Mouse (Mus musculus): Measurements from ENCODE around the gene Spa17. TPM values are rescaled to one million over a fixed set of nuclear protein-coding genes. Genes with fewer than 3 reads are reported as not detected.

Spa17 gene
- polyA plus RNA-seq, 1 experiment from 2014 or later = 3.4 TPM

DNA sequence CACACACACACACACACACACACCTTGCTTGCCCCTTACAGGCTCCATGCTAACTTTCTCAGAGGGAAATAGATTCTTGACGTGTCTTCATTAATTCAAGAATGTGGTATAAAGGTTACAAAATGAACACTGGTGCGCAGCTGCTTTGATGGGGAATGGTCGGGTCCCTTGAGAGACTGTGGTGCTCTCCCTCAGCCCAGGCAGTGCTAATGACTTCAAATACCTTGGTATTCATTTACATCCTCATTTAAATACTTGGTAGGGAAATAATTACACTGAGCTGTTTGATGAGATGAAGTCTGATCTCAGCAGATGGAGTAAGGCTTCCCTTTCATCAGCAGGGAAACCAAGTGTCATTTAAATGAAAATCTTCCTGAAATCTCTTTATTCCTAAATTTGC lies 11.6 kb upstream of the Spa17 start:
- no peaks in the 10 kb centered on the region for H3K27me3 ChIP-seq (replicated peaks; ENCODE audit: control insufficient read depth, insufficient read depth, low read length)
- no peak overlapping the region for H3K9ac ChIP-seq (ENCODE audit: low read depth, low read length)
- H3K4me1 ChIP-seq (ENCODE audit: control insufficient read depth, insufficient read depth, low read length) = no peaks in the 10 kb centered on the region
- no peak overlapping the region for H3K4me2 ChIP-seq (ENCODE audit: low read depth, low read length)
- WGBS = 68% methylated on average over 3 of the region's 3 CpGs
- ATAC-seq = no peak
- no peaks in the 10 kb centered on the region for H3K36me3 ChIP-seq (ENCODE audit: control insufficient read depth, insufficient read depth, low read length)
- no peak overlapping the region for H3K4me3 ChIP-seq (ENCODE audit: low read length)
- no peaks in the 10 kb centered on the region for H3K9me3 ChIP-seq (ENCODE audit: control insufficient read depth, low read length)
- no peak overlapping the region for H3K27ac ChIP-seq (ENCODE audit: low read length)

DNA sequence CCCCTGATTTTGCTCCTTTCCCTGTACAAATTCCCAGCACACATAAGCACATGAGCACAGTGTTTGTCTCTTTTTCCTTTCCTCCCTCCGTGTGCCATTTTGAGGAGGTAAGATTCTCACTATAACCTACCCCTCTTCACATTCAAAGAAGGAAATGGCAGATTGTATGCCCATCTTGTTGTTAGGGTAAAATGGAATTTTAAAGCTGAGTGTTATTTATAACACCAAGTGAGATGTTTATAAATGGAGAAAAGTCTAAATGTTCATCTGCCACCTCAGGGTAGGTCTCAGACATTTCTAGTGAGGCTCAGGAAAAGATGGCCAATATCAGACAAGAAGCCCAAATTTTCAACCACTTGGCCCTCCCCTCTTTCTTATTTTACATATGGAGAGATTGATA lies 11.0 kb upstream of the Spa17 start:
- no peak overlapping the region for H3K9ac ChIP-seq (ENCODE audit: low read depth, low read length)
- no peaks in the 10 kb centered on the region for H3K36me3 ChIP-seq (ENCODE audit: control insufficient read depth, insufficient read depth, low read length)
- no peak overlapping the region for H3K4me3 ChIP-seq (ENCODE audit: low read length)
- H3K9me3 ChIP-seq (ENCODE audit: control insufficient read depth, low read length) = no peaks in the 10 kb centered on the region
- no peaks in the 10 kb centered on the region for H3K27me3 ChIP-seq (replicated peaks; ENCODE audit: control insufficient read depth, insufficient read depth, low read length)
- WGBS = 87% methylated on average over 1 of the region's 1 CpGs
- no peak overlapping the region for H3K4me2 ChIP-seq (ENCODE audit: low read depth, low read length)
- H3K4me1 ChIP-seq (ENCODE audit: control insufficient read depth, insufficient read depth, low read length) = no peaks in the 10 kb centered on the region
- no peak for ATAC-seq
- H3K27ac ChIP-seq (ENCODE audit: low read length) = no peak overlapping the region

- H3K27me3 ChIP-seq (replicated peaks; ENCODE audit: control insufficient read depth, insufficient read depth, low read length) = no peaks in the 10 kb centered on the region
- no peak overlapping the region for H3K27ac ChIP-seq (ENCODE audit: low read length)
- no peak for ATAC-seq
- no peaks in the 10 kb centered on the region for H3K4me1 ChIP-seq (ENCODE audit: control insufficient read depth, insufficient read depth, low read length)
- no peak overlapping the region for H3K4me2 ChIP-seq (ENCODE audit: low read depth, low read length)
- no peaks in the 10 kb centered on the region for H3K9me3 ChIP-seq (ENCODE audit: control insufficient read depth, low read length)
- no peaks in the 10 kb centered on the region for H3K36me3 ChIP-seq (ENCODE audit: control insufficient read depth, insufficient read depth, low read length)
- 72% methylated on average over 3 of the region's 3 CpGs for WGBS
- no peak overlapping the region for H3K9ac ChIP-seq (ENCODE audit: low read depth, low read length)
- no peak overlapping the region for H3K4me3 ChIP-seq (ENCODE audit: low read length)
Observed at GRCm38 (mm10) chr9:37623981-37624380, 10.5 kb upstream of the Spa17 start.

- H3K4me3 ChIP-seq (ENCODE audit: low read length) = no peak overlapping the region
- H3K4me2 ChIP-seq (ENCODE audit: low read depth, low read length) = no peak overlapping the region
- ATAC-seq = no peak
- H3K36me3 ChIP-seq (ENCODE audit: control insufficient read depth, insufficient read depth, low read length) = no peaks in the 10 kb centered on the region
- WGBS = 86% methylated on average over 6 of the region's 6 CpGs
- no peaks in the 10 kb centered on the region for H3K4me1 ChIP-seq (ENCODE audit: control insufficient read depth, insufficient read depth, low read length)
- H3K27ac ChIP-seq (ENCODE audit: low read length) = no peak overlapping the region
- no peaks in the 10 kb centered on the region for H3K9me3 ChIP-seq (ENCODE audit: control insufficient read depth, low read length)
- H3K27me3 ChIP-seq (replicated peaks; ENCODE audit: control insufficient read depth, insufficient read depth, low read length) = no peaks in the 10 kb centered on the region
- no peak overlapping the region for H3K9ac ChIP-seq (ENCODE audit: low read depth, low read length)
Observed at GRCm38 (mm10) chr9:37621290-37621689, 7.8 kb upstream of the Spa17 start.

GRCm38 (mm10) chr9:37616770-37617169 lies 3.2 kb upstream of the Spa17 start:
- Histone ChIP-seq H3K27ac (ENCODE audit: low read length) (no peak overlapping the region), H3K36me3 (ENCODE audit: control insufficient read depth, insufficient read depth, low read length) (no peaks in the 10 kb centered on the region), H3K9ac (ENCODE audit: low read depth, low read length) (no peak overlapping the region), H3K4me1 (ENCODE audit: control insufficient read depth, insufficient read depth, low read length) (peaks cover 4% of the 10 kb centered on the region; the same call in 1 of the 2 replicates), H3K27me3 (replicated peaks; ENCODE audit: control insufficient read depth, insufficient read depth, low read length) (no peaks in the 10 kb centered on the region), H3K4me3 (ENCODE audit: low read length) (no peak overlapping the region), H3K4me2 (ENCODE audit: low read depth, low read length) (no peak overlapping the region), H3K9me3 (ENCODE audit: control insufficient read depth, low read length) (no peaks in the 10 kb centered on the region)
- ATAC-seq = no peak
- 57% methylated on average over 2 of the region's 2 CpGs for WGBS

DNA sequence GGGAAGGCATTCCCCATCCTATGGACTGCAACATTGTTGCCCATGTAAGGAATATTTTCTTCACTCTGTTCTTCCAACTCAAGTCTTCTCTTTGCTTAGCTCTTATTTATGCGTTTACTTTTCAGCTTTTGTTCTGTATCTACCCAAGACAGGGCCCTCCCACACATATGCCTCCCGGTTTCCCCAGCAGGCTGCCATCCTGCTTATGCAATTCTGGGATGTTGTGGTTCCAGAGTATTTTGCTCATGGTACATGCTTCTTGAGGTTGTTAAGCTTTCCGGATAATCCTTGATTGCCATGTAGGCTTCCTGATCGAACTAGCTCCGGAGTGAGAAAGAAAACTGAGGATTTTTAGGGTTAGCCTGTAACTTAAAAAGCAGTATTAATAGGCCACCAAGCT lies 1.7 kb upstream of the Spa17 start:
- ATAC-seq = no peak

DNA sequence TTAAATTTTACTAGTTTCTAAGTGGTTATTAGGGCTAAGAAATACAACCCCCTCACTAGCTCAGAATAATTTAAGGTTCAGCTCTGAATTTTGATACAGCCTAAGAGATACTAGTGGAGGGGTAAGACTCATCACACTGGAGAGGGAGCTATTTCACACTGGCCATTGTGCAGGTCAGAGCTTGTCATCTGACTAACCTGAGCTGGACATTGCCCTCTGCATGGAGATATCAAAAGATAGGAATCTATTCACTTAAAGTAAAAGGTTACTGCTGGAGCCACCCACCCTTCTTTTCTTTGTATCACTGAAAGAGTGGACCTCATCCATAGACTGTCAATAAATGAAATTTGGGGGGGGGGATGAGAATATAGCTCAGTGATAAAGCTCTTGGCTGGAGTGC lies 794 bp upstream of the Spa17 start:
- Histone ChIP-seq H3K27ac (ENCODE audit: low read length) (0 out of 2 replicates have a peak overlapping the region, but pooled peaks have one; percentile 66), H3K4me3 (ENCODE audit: low read length) (peak overlapping the region; percentile 67), H3K4me2 (ENCODE audit: low read depth, low read length) (peak overlapping the region; percentile 63), H3K36me3 (ENCODE audit: control insufficient read depth, insufficient read depth, low read length) (no peaks in the 10 kb centered on the region), H3K27me3 (replicated peaks; ENCODE audit: control insufficient read depth, insufficient read depth, low read length) (no peaks in the 10 kb centered on the region), H3K4me1 (ENCODE audit: control insufficient read depth, insufficient read depth, low read length) (peaks cover 4% of the 10 kb centered on the region; the same call in 1 of the 2 replicates), H3K9ac (ENCODE audit: low read depth, low read length) (peak overlapping the region; percentile 76; the same call in 1 of the 2 replicates), H3K9me3 (ENCODE audit: control insufficient read depth, low read length) (no peaks in the 10 kb centered on the region)
- ATAC-seq = peak; percentile 29

More for the DNA sequence above, 1.7 kb upstream of the Spa17 start:
- 74% methylated on average over 5 of the region's 5 CpGs for WGBS
- Histone ChIP-seq H3K4me3 (ENCODE audit: low read length) (no peak overlapping the region), H3K27me3 (replicated peaks; ENCODE audit: control insufficient read depth, insufficient read depth, low read length) (no peaks in the 10 kb centered on the region), H3K4me1 (ENCODE audit: control insufficient read depth, insufficient read depth, low read length) (peaks cover 4% of the 10 kb centered on the region; the same call in 1 of the 2 replicates), H3K9me3 (ENCODE audit: control insufficient read depth, low read length) (no peaks in the 10 kb centered on the region), H3K4me2 (ENCODE audit: low read depth, low read length) (no peak overlapping the region), H3K27ac (ENCODE audit: low read length) (no peak overlapping the region), H3K36me3 (ENCODE audit: control insufficient read depth, insufficient read depth, low read length) (no peaks in the 10 kb centered on the region), H3K9ac (ENCODE audit: low read depth, low read length) (no peak overlapping the region)

DNA sequence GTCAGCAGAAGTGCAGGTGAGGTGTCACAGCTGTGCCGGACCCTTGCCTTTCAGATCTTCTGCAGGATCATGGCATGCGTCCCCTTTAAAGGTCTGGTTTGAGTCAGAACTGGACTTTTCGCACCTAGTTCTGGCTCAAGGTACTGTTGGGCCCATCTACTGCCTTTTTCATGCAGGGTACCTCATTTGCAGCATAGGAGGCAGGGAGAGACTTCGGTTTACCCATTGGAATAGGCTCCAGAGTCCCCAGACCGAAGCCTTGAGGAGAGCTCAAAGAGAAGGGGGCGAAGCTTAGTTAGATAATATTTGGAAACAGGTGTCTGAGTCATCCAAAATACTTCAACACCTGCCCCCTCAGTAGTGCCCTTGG lies 374 bp upstream of the Spa17 start:
- Histone ChIP-seq H3K27ac (ENCODE audit: low read length) (peak overlapping the region; percentile 66), H3K4me3 (ENCODE audit: low read length) (peak overlapping the region; percentile 67), H3K27me3 (replicated peaks; ENCODE audit: control insufficient read depth, insufficient read depth, low read length) (no peaks in the 10 kb centered on the region), H3K4me1 (ENCODE audit: control insufficient read depth, insufficient read depth, low read length) (peaks cover 4% of the 10 kb centered on the region; the same call in 1 of the 2 replicates), H3K9ac (ENCODE audit: low read depth, low read length) (peak overlapping the region; percentile 76), H3K36me3 (ENCODE audit: control insufficient read depth, insufficient read depth, low read length) (no peaks in the 10 kb centered on the region), H3K9me3 (ENCODE audit: control insufficient read depth, low read length) (no peaks in the 10 kb centered on the region), H3K4me2 (ENCODE audit: low read depth, low read length) (peak overlapping the region; percentile 63)
- ATAC-seq = peak; percentile 70
- WGBS = 21% methylated on average over 6 of the region's 6 CpGs

DNA sequence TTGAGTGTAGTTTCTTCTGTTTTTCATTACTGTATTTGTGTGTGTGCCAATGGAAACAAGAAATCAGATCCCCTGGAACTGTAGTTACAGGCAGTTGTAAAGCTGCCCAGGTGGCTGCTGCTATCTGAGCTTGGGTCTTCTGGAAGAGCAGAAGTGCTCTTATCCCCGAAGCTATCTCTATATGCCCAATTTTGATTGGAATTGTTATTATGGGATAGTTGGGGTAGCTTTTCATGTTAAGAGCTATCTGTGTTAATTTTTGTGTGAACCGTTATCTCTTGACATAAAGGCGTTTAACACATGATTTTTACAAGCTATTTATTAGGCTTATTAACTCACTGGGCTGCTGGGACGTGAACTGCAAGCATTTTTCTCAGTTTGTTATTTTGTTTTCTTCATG lies 4.0 kb downstream of the Spa17 start:
- 65% methylated on average over 4 of the region's 4 CpGs for WGBS
- H3K9ac ChIP-seq (ENCODE audit: low read depth, low read length) = no peak overlapping the region
- H3K4me1 ChIP-seq (ENCODE audit: control insufficient read depth, insufficient read depth, low read length) = peaks cover 4% of the 10 kb centered on the region; the same call in 1 of the 2 replicates
- no peaks in the 10 kb centered on the region for H3K36me3 ChIP-seq (ENCODE audit: control insufficient read depth, insufficient read depth, low read length)
- H3K27ac ChIP-seq (ENCODE audit: low read length) = no peak overlapping the region
- H3K4me2 ChIP-seq (ENCODE audit: low read depth, low read length) = no peak overlapping the region
- H3K27me3 ChIP-seq (replicated peaks; ENCODE audit: control insufficient read depth, insufficient read depth, low read length) = no peaks in the 10 kb centered on the region
- no peaks in the 10 kb centered on the region for H3K9me3 ChIP-seq (ENCODE audit: control insufficient read depth, low read length)
- no peak overlapping the region for H3K4me3 ChIP-seq (ENCODE audit: low read length)
- no peak for ATAC-seq

DNA sequence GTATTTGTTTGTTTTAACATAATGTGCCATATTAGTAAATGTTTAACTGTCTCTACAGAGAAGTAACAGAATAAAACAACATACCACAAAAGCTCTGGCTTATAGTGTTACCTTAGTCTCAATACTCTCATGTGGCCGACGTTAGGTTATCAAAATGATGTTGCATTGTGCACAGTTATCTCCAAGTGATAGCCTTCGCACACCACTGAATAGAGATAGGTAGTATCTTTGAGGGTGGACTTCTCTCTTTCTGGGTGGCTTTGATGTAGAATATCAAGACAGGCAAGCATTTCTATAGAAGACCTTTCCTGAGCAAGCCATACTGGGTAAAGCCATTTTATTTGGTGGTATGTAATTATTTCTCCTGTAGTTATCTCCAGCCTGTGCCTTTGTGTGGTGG lies 8.4 kb downstream of the Spa17 start:
- Histone ChIP-seq H3K9me3 (ENCODE audit: control insufficient read depth, low read length) (no peaks in the 10 kb centered on the region), H3K4me2 (ENCODE audit: low read depth, low read length) (no peak overlapping the region)
- WGBS = 85% methylated on average over 3 of the region's 3 CpGs

More for the DNA sequence above, 8.4 kb downstream of the Spa17 start:
- Histone ChIP-seq H3K27ac (ENCODE audit: low read length) (no peak overlapping the region), H3K4me3 (ENCODE audit: low read length) (no peak overlapping the region), H3K9ac (ENCODE audit: low read depth, low read length) (no peak overlapping the region), H3K4me1 (ENCODE audit: control insufficient read depth, insufficient read depth, low read length) (no peaks in the 10 kb centered on the region), H3K36me3 (ENCODE audit: control insufficient read depth, insufficient read depth, low read length) (no peaks in the 10 kb centered on the region), H3K27me3 (replicated peaks; ENCODE audit: control insufficient read depth, insufficient read depth, low read length) (no peaks in the 10 kb centered on the region)
- ATAC-seq = no peak
